Mouse (Mus musculus): ENCODE measurements around the gene Cdv3.
A peak's percentile ranks its signal among the peaks of the same experiment; 100 is the strongest.

Cdv3 gene

GRCm38 (mm10) chr9:103365290-103366247, at the start of gene Cdv3:
Gene Cdv3 (minus strand): TSS chr9:103365840.
- DNase-seq (ENCODE audit: low spot score) = peak; percentile 99

DNA sequence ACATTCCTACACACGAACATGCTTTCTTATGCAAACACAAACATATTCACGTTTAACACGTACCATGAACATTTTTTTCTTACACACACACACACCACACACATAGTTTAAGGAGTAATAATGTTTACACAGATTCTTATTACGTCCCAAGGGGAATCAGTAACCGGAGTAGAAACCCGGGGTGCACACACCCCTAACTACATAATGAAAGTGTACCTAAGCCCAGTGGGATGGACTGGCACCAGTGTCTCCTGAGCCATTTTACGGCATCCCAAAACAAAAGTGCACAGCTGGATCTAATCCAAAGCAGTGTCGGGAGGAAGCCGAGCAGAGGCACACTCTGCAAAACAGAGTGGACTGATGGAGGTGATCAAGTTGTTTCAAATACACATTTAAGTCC, 47.8 kb upstream of the Cdv3 start:
- DNase-seq (ENCODE audit: low spot score) = no peak

GRCm38 (mm10) chr9:103409119-103409518, 43.5 kb upstream of the Cdv3 start:
- DNase-seq (ENCODE audit: low spot score) = no peak

DNA sequence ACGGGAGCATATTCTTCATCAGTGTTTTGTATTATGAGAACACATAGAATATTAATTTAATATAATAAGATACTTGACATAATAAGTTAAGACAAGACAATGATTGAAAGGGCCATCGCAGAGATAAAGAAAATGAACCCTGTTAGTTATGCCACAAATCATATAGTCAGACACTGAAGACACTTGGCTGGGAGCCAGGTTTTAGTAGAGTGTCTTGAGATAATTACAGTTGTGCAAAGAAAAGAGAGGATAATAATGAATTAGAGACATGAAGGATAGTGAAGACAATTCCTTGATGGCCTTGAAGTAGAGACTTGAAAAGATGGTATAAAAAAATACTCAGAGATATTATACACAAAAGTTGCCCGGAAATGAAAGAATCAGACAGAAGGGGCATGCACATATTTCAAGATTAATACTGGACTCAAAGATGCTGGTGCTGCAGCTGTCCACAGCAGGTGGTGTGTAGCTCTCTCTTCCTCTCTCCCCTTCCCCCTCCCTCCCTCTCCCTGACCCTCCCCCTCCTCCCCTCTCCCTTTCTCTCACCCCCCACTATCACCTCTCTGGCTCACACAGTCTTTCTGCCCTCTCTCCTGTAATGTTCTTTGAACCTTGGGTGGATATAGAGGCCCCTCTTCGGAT, 42.6 kb upstream of the Cdv3 start:
- no peak for DNase-seq (ENCODE audit: low spot score)

- DNase-seq (ENCODE audit: low spot score) = no peak
These were observed 37.8 kb upstream of the Cdv3 start for GRCm38 (mm10) chr9:103403331-103403973.

DNA sequence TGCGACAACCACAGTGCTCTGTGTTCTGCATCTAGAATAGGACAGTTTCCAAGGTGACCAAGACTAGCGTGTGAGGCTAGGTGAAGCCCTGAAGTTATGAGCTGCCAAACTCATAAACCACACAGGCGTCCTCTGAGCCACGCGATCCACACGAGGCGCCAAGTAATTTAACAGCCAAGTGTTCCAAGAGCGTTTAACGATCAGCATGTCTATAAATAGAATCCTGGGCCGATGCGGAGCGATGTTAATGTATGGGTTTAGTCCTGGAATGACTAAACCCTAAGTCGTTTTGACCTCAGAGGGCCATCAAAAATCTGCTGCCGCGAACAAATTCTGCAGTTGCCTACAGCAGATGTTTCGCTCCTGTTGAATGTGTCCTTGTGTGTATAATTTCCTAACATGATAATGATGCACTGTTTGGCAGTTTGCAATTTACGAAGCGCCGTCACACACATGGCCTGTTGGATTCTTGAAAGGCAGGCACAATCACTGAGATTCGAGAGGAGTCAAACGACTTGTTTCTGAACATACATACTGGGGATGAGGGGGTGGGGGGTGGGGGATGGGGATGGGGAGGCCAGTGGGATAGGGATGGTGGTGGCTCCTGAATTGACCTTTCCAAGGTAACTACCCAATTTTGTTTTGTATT, 33.0 kb upstream of the Cdv3 start:
- peak; percentile 20 for DNase-seq (ENCODE audit: low spot score)

- no peak for DNase-seq (ENCODE audit: low spot score)
These were observed 27.6 kb upstream of the Cdv3 start for GRCm38 (mm10) chr9:103393256-103393655.

DNA sequence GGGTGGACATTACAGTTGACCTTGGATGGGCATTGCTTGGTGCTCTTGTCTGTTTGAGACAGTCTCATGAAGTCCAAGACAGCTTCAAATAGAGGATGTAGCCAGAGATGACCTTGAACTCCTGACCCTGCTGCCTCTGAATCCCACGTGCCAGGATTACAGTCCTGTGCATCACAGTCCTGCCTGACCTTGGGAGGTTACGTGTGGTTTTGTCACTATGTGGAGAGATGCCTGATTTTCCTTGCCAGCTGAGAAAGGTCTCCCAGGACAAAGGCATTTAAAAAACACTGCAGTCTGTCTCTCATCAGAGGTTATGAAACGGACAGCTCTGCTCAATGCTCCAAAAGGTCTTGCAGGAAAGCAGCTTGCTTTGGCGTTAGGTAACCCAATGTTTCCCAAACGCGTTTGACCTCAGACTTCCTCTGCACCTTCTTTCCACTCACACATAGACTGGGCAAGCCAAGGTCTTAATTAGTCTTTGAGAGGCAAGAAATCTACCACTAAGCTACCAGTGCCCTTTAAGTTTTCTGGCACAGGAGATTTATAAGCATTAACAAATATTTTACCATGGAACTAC, 26.2 kb upstream of the Cdv3 start:
- DNase-seq (ENCODE audit: low spot score) = no peak

DNA sequence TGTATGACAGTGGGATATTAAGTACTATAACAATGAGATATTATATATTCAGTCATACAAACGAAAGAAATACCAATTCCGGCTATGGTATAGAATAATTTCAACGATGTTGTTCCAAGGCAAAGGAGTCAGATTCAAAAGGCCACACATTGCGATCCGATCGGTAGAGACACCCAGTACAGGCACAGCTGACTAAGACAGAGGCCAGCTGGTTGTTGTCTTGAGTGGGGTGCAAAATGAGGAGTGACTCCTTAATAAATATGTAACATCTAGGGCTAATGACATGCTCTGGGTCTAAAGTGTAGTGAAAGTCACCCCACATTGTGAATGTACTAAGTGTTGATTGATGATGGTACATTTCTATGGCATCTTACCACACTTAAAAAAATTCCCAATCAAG, 23.6 kb upstream of the Cdv3 start:
- no peak for DNase-seq (ENCODE audit: low spot score)

GRCm38 (mm10) chr9:103387011-103387653, 21.5 kb upstream of the Cdv3 start:
- no peak for DNase-seq (ENCODE audit: low spot score)

- no peak for DNase-seq (ENCODE audit: low spot score)
These were observed 20.9 kb upstream of the Cdv3 start for GRCm38 (mm10) chr9:103386573-103386972.

DNA sequence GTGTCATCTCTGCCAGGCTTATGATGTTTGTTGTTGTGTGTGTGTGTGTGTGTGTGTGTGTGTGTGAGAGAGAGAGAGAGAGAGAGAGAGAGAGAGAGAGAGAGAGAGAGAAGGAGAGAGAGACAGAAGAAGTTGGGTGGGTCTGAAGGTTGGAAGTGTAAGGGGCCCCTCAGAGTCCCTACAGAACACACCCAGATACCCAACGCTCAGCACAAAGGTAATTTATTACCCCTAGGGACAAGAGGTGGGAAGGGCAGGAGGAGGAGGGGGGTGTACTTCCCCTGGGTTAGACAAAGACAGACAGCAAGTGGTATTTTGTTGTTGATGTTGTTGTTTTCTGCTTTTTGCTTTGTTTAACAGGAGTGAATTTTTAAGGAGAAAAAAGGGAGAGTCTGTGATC, 20.0 kb upstream of the Cdv3 start:
- no peak for DNase-seq (ENCODE audit: low spot score)

- DNase-seq (ENCODE audit: low spot score) = no peak
These were observed 18.6 kb upstream of the Cdv3 start for GRCm38 (mm10) chr9:103384141-103384796.

DNA sequence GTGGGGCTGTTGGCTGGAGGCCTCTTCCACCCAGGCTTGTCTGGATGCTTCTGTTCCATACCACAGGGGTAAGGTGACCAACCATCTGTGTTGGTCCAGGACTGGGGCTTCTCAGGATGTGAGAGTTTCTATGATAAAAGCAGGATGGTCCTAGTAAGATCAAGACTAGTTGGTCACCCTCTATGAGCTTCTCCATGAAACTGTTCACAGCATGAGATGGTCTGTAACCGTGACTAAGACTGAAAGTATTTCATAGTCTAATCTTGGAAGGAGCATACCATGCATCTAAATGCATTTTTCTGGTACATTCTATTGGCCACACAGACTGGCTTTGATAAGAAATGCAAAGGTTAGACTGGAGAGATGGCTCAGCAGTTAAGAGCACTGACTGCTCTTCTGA, 17.9 kb upstream of the Cdv3 start:
- DNase-seq (ENCODE audit: low spot score) = no peak

GRCm38 (mm10) chr9:103382989-103383388, 17.3 kb upstream of the Cdv3 start:
- no peak for DNase-seq (ENCODE audit: low spot score)

- no peak for DNase-seq (ENCODE audit: low spot score)
These were observed 14.9 kb upstream of the Cdv3 start for GRCm38 (mm10) chr9:103380566-103380965.

GRCm38 (mm10) chr9:103379199-103379598, 13.6 kb upstream of the Cdv3 start:
- no peak for DNase-seq (ENCODE audit: low spot score)

- DNase-seq (ENCODE audit: low spot score) = no peak
These were observed 13.0 kb upstream of the Cdv3 start for GRCm38 (mm10) chr9:103378686-103379085.

GRCm38 (mm10) chr9:103376346-103377320, 11.0 kb upstream of the Cdv3 start:
- DNase-seq (ENCODE audit: low spot score) = no peak
